Mouse (Mus musculus) ES-E14 (cell line): ENCODE data around the gene Urgcp. TPM values are rescaled to one million over a fixed set of nuclear protein-coding genes. Genes with fewer than 3 reads are reported as not detected.

Experiments used
- DNase-seq: peaks from one replicate; pipeline ENCODE4 v3.0.0-alpha.2; 2013; ENCODE audit warnings: low read depth, low spot score
- H3K27ac ChIP-seq: 2 replicates; pipeline ENCODE4 v1.5.1; 2012; ENCODE audit warnings: low read depth, mild to moderate bottlenecking, low read length, moderate library complexity, mixed read lengths; ENCODE audit not compliant: poor library complexity, insufficient read depth, severe bottlenecking
- H3K36me3 ChIP-seq: 2 replicates; pipeline ENCODE4 v1.6.1; 2012; ENCODE audit warnings: mild to moderate bottlenecking, low read length, moderate library complexity, mixed read lengths; ENCODE audit not compliant: control insufficient read depth, poor library complexity, insufficient read depth, severe bottlenecking
- H3K4me1 ChIP-seq, 2 experiments: fragments of 150-350 bp in 1 of 2; sonication (generic) in 1 of 2; 2 replicates each; pipeline ENCODE4 v1.6.1; 2012; ENCODE audit warnings: low read length in 2 of 2, mild to moderate bottlenecking in 1 of 2, mixed read lengths in 1 of 2; ENCODE audit not compliant: control insufficient read depth in 2 of 2, insufficient read depth in 2 of 2, poor library complexity in 1 of 2
- H3K4me3 ChIP-seq, 2 experiments: fragments of 150-350 bp in 1 of 2; sonication (generic) in 1 of 2; 2 replicates each; pipeline ENCODE4 v1.5.1; 2012; ENCODE audit warnings: low read length in 2 of 2, low read depth in 1 of 2, mild to moderate bottlenecking in 1 of 2, mixed read lengths in 1 of 2; ENCODE audit not compliant: insufficient read depth in 1 of 2, poor library complexity in 1 of 2, severe bottlenecking in 1 of 2
- H3K9ac ChIP-seq: 2 replicates; pipeline ENCODE4 v1.6.1; 2012; ENCODE audit warnings: low read depth, mild to moderate bottlenecking, low read length, mixed read lengths; ENCODE audit not compliant: poor library complexity, insufficient read depth, severe bottlenecking
- H3K9me3 ChIP-seq: fragments of 150-350 bp; sonication (generic); 2 replicates; pipeline ENCODE4 v1.6.1; 2012; ENCODE audit warnings: low read depth, mild to moderate bottlenecking, low read length; ENCODE audit not compliant: control insufficient read depth, insufficient read depth
- CHD2 ChIP-seq: IDR thresholded peaks from 2 replicates; pipeline ENCODE4 v1.6.1; 2014; ENCODE audit warnings: mild to moderate bottlenecking, low read depth, low read length, inconsistent platforms
- HCFC1 ChIP-seq: IDR thresholded peaks from 2 replicates; pipeline ENCODE4 v1.6.1; 2012; ENCODE audit warnings: low read length, inconsistent platforms, borderline replicate concordance; ENCODE audit not compliant: insufficient read depth
- MAFK ChIP-seq: IDR thresholded peaks from 2 replicates; pipeline ENCODE4 v1.6.1; 2014; ENCODE audit warnings: mild to moderate bottlenecking, low read depth, low read length, inconsistent platforms; ENCODE audit not compliant: insufficient read depth
- ZC3H11A ChIP-seq: IDR thresholded peaks from 2 replicates; pipeline ENCODE4 v1.6.1; 2012; ENCODE audit warnings: low read depth, mild to moderate bottlenecking, inconsistent platforms, low read length, borderline replicate concordance
- ZNF384 ChIP-seq: IDR thresholded peaks from 2 replicates; pipeline ENCODE4 v1.6.1; 2012; ENCODE audit warnings: low read depth, low read length, inconsistent platforms
- in situ Hi-C, 2 experiments: fragments of 600-800 bp; cut with MboI; formaldehyde crosslinking; loops; one replicate each; pipeline ENCODE4 v1.15.1; 2025; ENCODE audit warnings: low sequenced_read_pairs in 2 of 2, inconsistent platforms in 1 of 2; ENCODE audit not compliant: unreplicated experiment in 2 of 2
- total RNA-seq: library from RNA; depleted of rRNA; stranded (reverse); fragments of 300-350 nt; gene quantifications from 2 replicates; pipeline ENCODE4 v1.2.3, GENCODE M21; 2012

The Urgcp gene
- total RNA-seq, 1 experiment = 10.3 TPM

DNA sequence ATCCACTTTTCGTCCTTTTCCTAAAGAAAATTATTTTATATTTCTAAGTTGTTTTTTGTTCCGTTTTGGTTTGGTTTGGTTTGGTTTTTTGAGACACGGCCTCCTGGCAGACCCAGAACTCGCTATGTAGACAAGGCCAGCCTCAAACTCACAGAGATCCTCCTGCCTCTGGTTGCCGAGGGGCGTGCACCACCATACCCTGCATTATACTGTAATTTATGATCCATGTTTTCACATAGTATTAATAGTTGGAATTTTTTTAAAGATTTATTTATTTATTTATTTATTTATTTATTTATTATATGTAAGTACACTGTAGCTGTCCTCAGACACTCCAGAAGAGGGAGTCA, 432 bp upstream of the Urgcp start:
- peak overlapping the region; percentile 45 to 77; a peak in 3 of 4 replicates for H3K4me3 ChIP-seq
- peaks cover 0 to 2% of the 10 kb centered on the region in 2 experiments; a peak in 1 of 4 replicates for H3K4me1 ChIP-seq
- H3K9me3 ChIP-seq = no peaks in the 10 kb centered on the region
- H3K9ac ChIP-seq = peak overlapping the region; percentile 51; the same call in 1 of the 2 replicates
- H3K36me3 ChIP-seq = no peaks in the 10 kb centered on the region; the same call in 1 of the 2 replicates
- no peak for DNase-seq
- no peak for TF ChIP-seq CHD2
- TF ChIP-seq ZC3H11A = no peak
- no peak for TF ChIP-seq MAFK
- TF ChIP-seq HCFC1 = no peak
- in situ Hi-C loops = no loop called here
- H3K27ac ChIP-seq = peak overlapping the region; percentile 67

DNA sequence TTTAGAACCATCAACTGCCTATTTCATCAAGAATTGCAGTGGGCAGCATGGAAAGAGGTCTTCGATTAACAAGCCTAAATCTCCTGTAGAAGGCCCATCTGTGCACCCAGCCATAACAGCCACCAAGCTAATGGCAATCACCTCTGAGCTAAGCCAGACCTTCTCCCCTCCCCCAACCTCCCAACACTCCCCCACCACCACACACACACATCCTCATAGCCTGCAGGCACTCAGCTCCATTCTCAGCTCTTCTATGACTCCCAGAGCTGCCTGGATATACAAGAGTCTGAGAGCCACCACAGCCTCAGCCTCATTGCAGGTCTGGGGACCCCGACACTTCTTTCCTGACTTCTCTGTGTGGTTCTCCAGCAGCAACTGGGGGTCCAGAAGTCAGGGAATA, 8.4 kb downstream of the Urgcp start:
- Histone ChIP-seq H3K9ac (no peak overlapping the region), H3K4me1 (peaks cover 0 to 5% of the 10 kb centered on the region in 2 experiments; a peak in 1 of 4 replicates), H3K36me3 (no peaks in the 10 kb centered on the region), H3K4me3 (no peak overlapping the region), H3K27ac (no peak overlapping the region), H3K9me3 (no peaks in the 10 kb centered on the region)
- in situ Hi-C loops = no loop called here
- peak; percentile 30 for DNase-seq
- TF ChIP-seq HCFC1 (no peak), MAFK (no peak), ZC3H11A (no peak), ZNF384 (no peak), CHD2 (no peak)

DNA sequence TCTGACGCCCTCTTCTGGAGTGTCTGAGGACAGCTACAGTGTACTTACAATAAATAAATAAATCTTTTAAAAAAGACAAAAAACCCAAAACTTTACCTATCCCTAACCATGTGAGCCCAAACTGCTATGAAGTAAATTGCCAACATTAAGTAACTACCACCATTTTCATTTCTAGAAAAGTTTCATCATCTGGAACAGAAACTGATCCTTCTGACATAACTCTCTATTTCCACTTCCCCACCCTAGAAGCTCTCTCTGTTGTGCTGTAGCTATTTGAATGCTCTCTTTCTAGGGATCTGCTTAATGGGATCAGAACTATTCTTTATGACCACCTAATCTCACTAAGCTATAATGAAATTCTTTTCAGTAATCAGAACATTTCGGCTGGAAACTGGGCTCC, 17.2 kb downstream of the Urgcp start:
- Histone ChIP-seq H3K36me3 (no peaks in the 10 kb centered on the region), H3K4me1 (peaks cover 0 to 6% of the 10 kb centered on the region in 2 experiments; a peak in 1 of 4 replicates)
- in situ Hi-C loops = no loop called here

DNA sequence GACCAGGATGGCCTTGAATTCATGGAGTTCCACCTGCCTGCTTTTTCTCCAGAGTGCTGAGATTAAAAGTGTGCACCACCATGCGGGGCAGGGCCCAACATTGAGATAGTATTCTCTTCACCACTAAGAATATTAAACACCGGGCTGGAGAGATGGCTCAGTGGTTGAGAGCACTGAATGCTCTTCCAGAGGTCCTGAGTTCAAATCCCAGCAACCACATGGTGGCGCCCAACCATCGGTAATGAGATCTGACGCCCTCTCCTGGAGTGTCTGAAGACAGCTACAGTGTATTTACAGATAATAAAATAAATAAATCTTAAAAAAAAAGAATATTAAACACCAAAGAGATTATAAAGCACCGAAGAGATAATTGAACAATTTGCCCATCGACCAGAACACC, 20.1 kb downstream of the Urgcp start:
- Histone ChIP-seq H3K9ac (no peak overlapping the region), H3K36me3 (no peaks in the 10 kb centered on the region), H3K27ac (no peak overlapping the region), H3K4me3 (no peak overlapping the region), H3K9me3 (no peaks in the 10 kb centered on the region), H3K4me1 (peaks cover 0 to 6% of the 10 kb centered on the region in 2 experiments; a peak in 1 of 4 replicates)
- in situ Hi-C loops = no loop called here
- TF ChIP-seq HCFC1 (no peak), CHD2 (no peak), MAFK (no peak), ZC3H11A (no peak), ZNF384 (no peak)
- DNase-seq = no peak

More for the DNA sequence above, 17.2 kb downstream of the Urgcp start:
- Histone ChIP-seq H3K9ac (no peak overlapping the region), H3K27ac (no peak overlapping the region), H3K9me3 (no peaks in the 10 kb centered on the region), H3K4me3 (no peak overlapping the region)
- DNase-seq = no peak
- TF ChIP-seq ZNF384 (no peak), CHD2 (no peak), MAFK (no peak), HCFC1 (no peak), ZC3H11A (no peak)
